Mouse (Mus musculus): ENCODE data around the gene Cdh9.

The Cdh9 gene

GRCm38 (mm10) chr15:16728470-16729011 lies at the start of gene Cdh9:
Cdh9 (plus strand) TSS chr15:16728756.
- DNase-seq (ENCODE audit: low spot score), result no peak

- DNase-seq (ENCODE audit: low spot score), result no peak
Measured at GRCm38 (mm10) chr15:16679096-16679495, 49.5 kb upstream of the Cdh9 start.

GRCm38 (mm10) chr15:16699821-16700220 lies 28.7 kb upstream of the Cdh9 start:
- no peak for DNase-seq (ENCODE audit: low spot score)

- DNase-seq (ENCODE audit: low spot score), result no peak
Measured at GRCm38 (mm10) chr15:16702340-16702739, 26.2 kb upstream of the Cdh9 start.

GRCm38 (mm10) chr15:16739088-16739487 lies 10.5 kb downstream of the Cdh9 start:
- DNase-seq (ENCODE audit: low spot score), result no peak

- DNase-seq (ENCODE audit: low spot score), result no peak
Measured at GRCm38 (mm10) chr15:16746672-16747071, 18.1 kb downstream of the Cdh9 start.

GRCm38 (mm10) chr15:16763252-16763651 lies 34.7 kb downstream of the Cdh9 start:
- DNase-seq (ENCODE audit: low spot score), result no peak

GRCm38 (mm10) chr15:16784575-16784974 lies 56.0 kb downstream of the Cdh9 start:
- DNase-seq (ENCODE audit: low spot score), result no peak

- no peak for DNase-seq (ENCODE audit: low spot score)
Measured at GRCm38 (mm10) chr15:16792857-16793256, 64.3 kb downstream of the Cdh9 start.

- DNase-seq (ENCODE audit: low spot score), result no peak
Measured at GRCm38 (mm10) chr15:16801302-16801701, 72.7 kb downstream of the Cdh9 start.

- no peak for DNase-seq (ENCODE audit: low spot score)
Measured at GRCm38 (mm10) chr15:16810787-16811186, 82.2 kb downstream of the Cdh9 start.

GRCm38 (mm10) chr15:16814035-16814434 lies 85.5 kb downstream of the Cdh9 start:
- no peak for DNase-seq (ENCODE audit: low spot score)

GRCm38 (mm10) chr15:16834761-16835160 lies 106.2 kb downstream of the Cdh9 start:
- no peak for DNase-seq (ENCODE audit: low spot score)

GRCm38 (mm10) chr15:16882542-16882941 lies 154.0 kb downstream of the Cdh9 start:
- DNase-seq (ENCODE audit: low spot score), result no peak

- DNase-seq (ENCODE audit: low spot score), result no peak
Measured at GRCm38 (mm10) chr15:16896674-16897073, 168.1 kb downstream of the Cdh9 start.

Measured in urinary bladder, postnatal 25 days (tissue).